Mouse (Mus musculus) embryo, embryonic 11.5 days (tissue): Measurements from ENCODE around the gene Dnah8.
A peak's percentile ranks its signal among the peaks of the same experiment; 100 is the strongest.

Experiments used
- DNase-seq: peaks from one replicate; pipeline ENCODE4 v3.0.0-alpha.2; 2012; ENCODE audit warnings: low read depth, low spot score

Gene Dnah8

GRCm38 (mm10) chr17:30819134-30819533, 195.0 kb downstream of the Dnah8 start:
- DNase-seq: no peak

GRCm38 (mm10) chr17:30821115-30821514, 197.0 kb downstream of the Dnah8 start:
- DNase-seq: no peak

GRCm38 (mm10) chr17:30824473-30824872, 200.3 kb downstream of the Dnah8 start:
- no peak for DNase-seq

- no peak for DNase-seq
Measured at GRCm38 (mm10) chr17:30825731-30826304, 201.7 kb downstream of the Dnah8 start.

- DNase-seq: no peak
Measured at GRCm38 (mm10) chr17:30831170-30831569, 207.0 kb downstream of the Dnah8 start.

GRCm38 (mm10) chr17:30835419-30835818, 211.3 kb downstream of the Dnah8 start:
- no peak for DNase-seq

- DNase-seq: no peak
Measured at GRCm38 (mm10) chr17:30837031-30837430, 212.9 kb downstream of the Dnah8 start.

GRCm38 (mm10) chr17:30840046-30840445, 215.9 kb downstream of the Dnah8 start:
- no peak for DNase-seq

GRCm38 (mm10) chr17:30842312-30842711, 218.2 kb downstream of the Dnah8 start:
- DNase-seq: no peak

GRCm38 (mm10) chr17:30844321-30844791, 220.2 kb downstream of the Dnah8 start:
- DNase-seq: peak; percentile 27

GRCm38 (mm10) chr17:30847498-30847897, 223.3 kb downstream of the Dnah8 start:
- no peak for DNase-seq

- no peak for DNase-seq
Measured at GRCm38 (mm10) chr17:30848086-30848485, 223.9 kb downstream of the Dnah8 start.

- no peak for DNase-seq
Measured at GRCm38 (mm10) chr17:30848804-30849203, 224.7 kb downstream of the Dnah8 start.

- no peak for DNase-seq
Measured at GRCm38 (mm10) chr17:30849813-30850212, 225.7 kb downstream of the Dnah8 start.

GRCm38 (mm10) chr17:30852345-30852744, 228.2 kb downstream of the Dnah8 start:
- no peak for DNase-seq

GRCm38 (mm10) chr17:30857347-30857746, 233.2 kb downstream of the Dnah8 start:
- DNase-seq: no peak

GRCm38 (mm10) chr17:30858586-30859259, 234.6 kb downstream of the Dnah8 start:
- no peak for DNase-seq

GRCm38 (mm10) chr17:30859989-30860585, 235.9 kb downstream of the Dnah8 start:
- no peak for DNase-seq

- DNase-seq: no peak
Measured at GRCm38 (mm10) chr17:30860606-30861005, 236.5 kb downstream of the Dnah8 start.

- DNase-seq: no peak
Measured at GRCm38 (mm10) chr17:30866281-30866680, 242.1 kb downstream of the Dnah8 start.

- no peak for DNase-seq
Measured at GRCm38 (mm10) chr17:30866966-30867365, 242.8 kb downstream of the Dnah8 start.

GRCm38 (mm10) chr17:30871040-30871439, 246.9 kb downstream of the Dnah8 start:
- no peak for DNase-seq

GRCm38 (mm10) chr17:30874276-30874675, 250.1 kb downstream of the Dnah8 start:
- DNase-seq: no peak
